Mouse (Mus musculus): Measurements from ENCODE around the gene Cd247.

GRCm38 (mm10) chr1:165771491-165771897 lies 17.0 kb upstream of the Cd247 start:
- peak; percentile 97 for TF ChIP-seq CTCF (IDR thresholded peaks at IDR 0.05; ENCODE audit: low read depth)
- TF ChIP-seq EP300 (IDR thresholded peaks at IDR 0.05; ENCODE audit: low read depth): peak; percentile 60; the same call in 1 of the 2 replicates

Measured in liver, postnatal 0 days (tissue).